In the genomic region with DNA sequence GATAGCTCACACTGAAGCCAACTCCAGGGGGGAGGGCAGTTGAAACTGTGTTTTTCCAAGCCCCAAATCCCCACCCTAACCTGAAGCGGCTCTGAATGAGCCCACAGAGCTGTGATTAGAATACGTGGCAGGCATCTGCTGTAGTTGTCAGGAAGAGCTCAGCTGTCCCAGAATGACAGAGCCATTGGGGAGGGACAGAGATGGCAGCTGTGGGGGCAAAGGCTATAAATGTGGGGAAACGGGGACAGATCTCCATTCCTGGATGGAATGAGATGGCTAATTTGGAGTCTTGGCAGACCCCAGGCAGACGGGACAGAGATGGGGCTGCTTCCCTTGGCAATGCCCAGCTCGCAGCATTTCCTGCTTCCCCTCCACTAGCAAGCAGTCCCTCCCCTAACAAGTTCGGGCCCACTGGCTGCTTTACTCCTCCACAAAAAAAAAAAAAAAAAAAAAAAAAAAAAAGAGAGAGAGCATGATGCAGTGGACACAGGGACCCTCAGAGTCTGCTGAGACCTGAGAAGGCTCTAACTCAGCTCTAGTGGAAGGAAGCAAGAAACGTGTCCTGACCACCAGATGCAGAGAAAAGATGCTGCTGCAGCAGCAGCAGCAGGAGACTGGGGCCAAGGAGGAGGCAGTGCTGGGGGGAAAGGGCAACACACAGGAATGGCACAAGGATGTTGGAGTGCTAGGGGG, we compare ENCODE assay signal across 8 mouse cellular contexts. TPM values are rescaled to one million over a fixed set of nuclear protein-coding genes. Genes with fewer than 3 reads are reported as not detected.
DNase-seq lines count a peak whose midpoint lies in the region; ATAC-seq and TF ChIP-seq lines count a peak whose summit lies in the region.

No protein-coding gene starts in this region.

- ATAC-seq in lung, postnatal 0 days, result no peak

- DNase-seq in heart, adult 2 months, result no peak
- no peak for DNase-seq in heart, adult 8-10 months (ENCODE audit: low spot score)
- DNase-seq in lung, postnatal 0 days (ENCODE audit: low spot score), result no peak
- no peak for DNase-seq in lung, postnatal 14 days
- DNase-seq in limb, embryonic 10.5 days (ENCODE audit: low spot score), result no peak
- no peak for DNase-seq in embryo, embryonic 10 days (ENCODE audit: low spot score)
- DNase-seq in spleen, postnatal 14 days (ENCODE audit: low spot score in 2 of 2), result no peak

- 17% methylated on average over 7 of the region's 7 CpGs for WGBS in heart, adult 2 months
- WGBS in lung, postnatal 0 days, result 15% methylated on average over 7 of the region's 7 CpGs
- 36% methylated on average over 7 of the region's 7 CpGs for WGBS in limb, embryonic 10.5 days
- 27% methylated on average over 7 of the region's 7 CpGs for WGBS in olfactory bulb, adult 2 months

- no peak overlapping the region for H3K4me2 ChIP-seq in lung, postnatal 0 days (replicated peaks; ENCODE audit: low read depth, low read length)

- no peak overlapping the region for H3K4me3 ChIP-seq in heart, adult 2 months
- no peak overlapping the region for H3K4me3 ChIP-seq in lung, postnatal 0 days (ENCODE audit: low read depth, low read length)
- H3K4me3 ChIP-seq in limb, embryonic 10.5 days, result peak overlapping the region; percentile 69
- H3K4me3 ChIP-seq in olfactory bulb, adult 2 months (ENCODE audit: insufficient read depth, low read depth, low read length), result no peak overlapping the region

- no peak overlapping the region for H3K9ac ChIP-seq in heart, adult 2 months (ENCODE audit: low read depth, low read length)
- H3K9ac ChIP-seq in lung, postnatal 0 days (replicated peaks; ENCODE audit: low read depth), result no peak overlapping the region

- no peaks in the 10 kb centered on the region for H3K9me3 ChIP-seq in lung, postnatal 0 days (ENCODE audit: low read length)
- no peaks in the 10 kb centered on the region for H3K9me3 ChIP-seq in limb, embryonic 10.5 days (replicated peaks)

- H3K36me3 ChIP-seq in heart, adult 2 months (ENCODE audit: control insufficient read depth, insufficient read depth, low read length), result no peaks in the 10 kb centered on the region
- H3K36me3 ChIP-seq in lung, postnatal 0 days (ENCODE audit: insufficient read depth, low read length), result no peaks in the 10 kb centered on the region
- peaks cover 1% of the 10 kb centered on the region; the same call in 1 of the 2 replicates for H3K36me3 ChIP-seq in limb, embryonic 10.5 days

- intact Hi-C loops in heart, adult 2 months (cut with DNase I), result loop anchor here (5.0 kb wide), 1 partner anchor 191 kb away; a partner anchor contains a TSS

- no peak for TF ChIP-seq CTCF in heart, adult 2 months (IDR thresholded peaks at IDR 0.05)
- no peak for TF ChIP-seq CTCF in lung, postnatal 0 days (IDR thresholded peaks at IDR 0.05)
- no peak for TF ChIP-seq CTCF in olfactory bulb, adult 2 months (IDR thresholded peaks at IDR 0.05; ENCODE audit: insufficient read depth, low read depth, low read length)

- no peak for TF ChIP-seq EP300 in heart, adult 2 months (IDR thresholded peaks at IDR 0.05; ENCODE audit: insufficient read depth, low read depth, low read length)
- TF ChIP-seq EP300 in lung, postnatal 0 days (IDR thresholded peaks at IDR 0.05), result no peak

- no peak for TF ChIP-seq POLR2A in heart, adult 2 months (IDR thresholded peaks at IDR 0.05; ENCODE audit: insufficient read depth, low read depth, low read length)
- TF ChIP-seq POLR2A in olfactory bulb, adult 2 months (IDR thresholded peaks at IDR 0.05; ENCODE audit: insufficient read depth, low read depth, low read length), result no peak

- no peaks in the 10 kb centered on the region for H3K79me2 ChIP-seq in heart, adult 2 months (replicated peaks; ENCODE audit: control insufficient read depth, insufficient read depth, low read length)

- peaks cover 23% of the 10 kb centered on the region for H3K4me1 ChIP-seq in heart, adult 2 months (ENCODE audit: control insufficient read depth, insufficient read depth, low read length)
- peaks cover 19% of the 10 kb centered on the region for H3K4me1 ChIP-seq in lung, postnatal 0 days (ENCODE audit: insufficient read depth, low read depth, low read length)
- peaks cover 58% of the 10 kb centered on the region for H3K4me1 ChIP-seq in limb, embryonic 10.5 days
- H3K4me1 ChIP-seq in olfactory bulb, adult 2 months (ENCODE audit: control insufficient read depth, insufficient read depth, low read length), result peaks cover 14% of the 10 kb centered on the region

- peak overlapping the region; percentile 81 for H3K27ac ChIP-seq in heart, adult 2 months
- H3K27ac ChIP-seq in lung, postnatal 0 days (ENCODE audit: low read length), result peak overlapping the region; percentile 68
- peak overlapping the region; percentile 96 for H3K27ac ChIP-seq in limb, embryonic 10.5 days
- H3K27ac ChIP-seq in olfactory bulb, adult 2 months (ENCODE audit: insufficient read depth, low read depth, low read length), result peak overlapping the region; percentile 65; the same call in 1 of the 2 replicates

- H3K27me3 ChIP-seq in heart, adult 2 months (ENCODE audit: control insufficient read depth, insufficient read depth, low read length), result no peaks in the 10 kb centered on the region
- no peaks in the 10 kb centered on the region for H3K27me3 ChIP-seq in lung, postnatal 0 days (replicated peaks; ENCODE audit: insufficient read depth, low read length)
- no peaks in the 10 kb centered on the region for H3K27me3 ChIP-seq in limb, embryonic 10.5 days (ENCODE audit: low read depth, poor library complexity, severe bottlenecking)

RNA-seq across cellular contexts. Expression of a gene that starts 9.4 kb away (rescaled TPM):
- 1 to 10 TPM; 5.7 to 8.6 TPM for total RNA-seq in heart, adult 2 months (2021)
- polyA plus RNA-seq in heart, adult 2 months (2012; rRNA removed), result 11.4 and 14.8 TPM in 2 replicates
- 10 to 100 TPM in 1 of 4 experiments, 1 to 10 TPM in 3; 7.0 to 11.7 (median 8.5) TPM for total RNA-seq in heart, adult 8-10 months (2022)
- polyA plus RNA-seq in lung, postnatal 0 days (2015; fragmentation: Nextera tagmentation; extraction: Ambion mirVana), result 101 TPM in 2 replicates
- polyA plus RNA-seq in limb, embryonic 10.5 days (2016; fragmentation: Nextera tagmentation; extraction: Ambion mirVana), result 76.7 and 79.7 TPM in 2 replicates
- not detected in 2 replicates for polyA plus RNA-seq in olfactory bulb, adult 2 months (2012; ENCODE audit: insufficient read depth, insufficient read length, low replicate concordance, missing spikeins)

RNA-seq across cellular contexts. Expression of a gene that starts 21.7 kb away (rescaled TPM):
- total RNA-seq in heart, adult 2 months (2021), result 10 to 100 TPM; 25.4 to 27.4 TPM
- polyA plus RNA-seq in heart, adult 2 months (2012; rRNA removed), result 34.4 and 35.5 TPM in 2 replicates
- 10 to 100 TPM; 25.1 to 30.4 (median 29.8) TPM for total RNA-seq in heart, adult 8-10 months (2022)
- polyA plus RNA-seq in lung, postnatal 0 days (2015; fragmentation: Nextera tagmentation; extraction: Ambion mirVana), result 6.0 and 7.7 TPM in 2 replicates
- polyA plus RNA-seq in limb, embryonic 10.5 days (2016; fragmentation: Nextera tagmentation; extraction: Ambion mirVana), result 3.5 and 4.5 TPM in 2 replicates
- polyA plus RNA-seq in olfactory bulb, adult 2 months (2012; ENCODE audit: insufficient read depth, insufficient read length, low replicate concordance, missing spikeins), result not detected in 2 replicates

RNA-seq across cellular contexts. Expression of a gene that starts 25.0 kb away (rescaled TPM):
- 10 to 100 TPM; 21.8 to 24.3 TPM for total RNA-seq in heart, adult 2 months (2021)
- 26.7 and 27.4 TPM in 2 replicates for polyA plus RNA-seq in heart, adult 2 months (2012; rRNA removed)
- total RNA-seq in heart, adult 8-10 months (2022), result 10 to 100 TPM; 21.6 to 29.6 (median 26.3) TPM
- 20.2 and 23.4 TPM in 2 replicates for polyA plus RNA-seq in lung, postnatal 0 days (2015; fragmentation: Nextera tagmentation; extraction: Ambion mirVana)
- 25.6 and 27.9 TPM in 2 replicates for polyA plus RNA-seq in limb, embryonic 10.5 days (2016; fragmentation: Nextera tagmentation; extraction: Ambion mirVana)
- polyA plus RNA-seq in olfactory bulb, adult 2 months (2012; ENCODE audit: insufficient read depth, insufficient read length, low replicate concordance, missing spikeins), result not detected in 2 replicates

RNA-seq across cellular contexts. Expression of a gene that starts 49.2 kb away (rescaled TPM):
- total RNA-seq in heart, adult 2 months (2021), result 10 to 100 TPM; 22.3 to 25.1 TPM
- 22.4 and 29.3 TPM in 2 replicates for polyA plus RNA-seq in heart, adult 2 months (2012; rRNA removed)
- 10 to 100 TPM; 22.9 to 28.1 (median 24.6) TPM for total RNA-seq in heart, adult 8-10 months (2022)
- 38.8 and 44.9 TPM in 2 replicates for polyA plus RNA-seq in lung, postnatal 0 days (2015; fragmentation: Nextera tagmentation; extraction: Ambion mirVana)
- 53.5 and 65.9 TPM in 2 replicates for polyA plus RNA-seq in limb, embryonic 10.5 days (2016; fragmentation: Nextera tagmentation; extraction: Ambion mirVana)
- polyA plus RNA-seq in olfactory bulb, adult 2 months (2012; ENCODE audit: insufficient read depth, insufficient read length, low replicate concordance, missing spikeins), result not detected in 2 replicates

Comparison
In these comparisons a context has a peak if more than half of its experiments do, and no peak if none do; other contexts are left out.
1. RNA of a gene that starts 9.4 kb away (polyA plus RNA-seq): 101 TPM in lung, postnatal 0 days, 76.7 to 79.7 TPM in limb, embryonic 10.5 days and 11.4 to 14.8 TPM in heart, adult 2 months; not detected in olfactory bulb, adult 2 months; every median in the first group is over 10 times any median in the second.
2. RNA of a gene that starts 25.0 kb away (polyA plus RNA-seq): 25.6 to 27.9 TPM in limb, embryonic 10.5 days, 26.7 to 27.4 TPM in heart, adult 2 months and 20.2 to 23.4 TPM in lung, postnatal 0 days; not detected in olfactory bulb, adult 2 months; every median in the first group is over 10 times any median in the second.
3. Peak in every context shown above with its lines, with median percentiles within 50 percentile points of each other: H3K27ac ChIP-seq.